Mouse (Mus musculus) erythroid progenitor cell, adult 5-6 weeks (primary cell): ENCODE results near the gene Gpc5. TPM values are rescaled to one million over a fixed set of nuclear protein-coding genes. Genes with fewer than 3 reads are reported as not detected.

Source experiments
- ATAC-seq: replicated peaks from 2 replicates; pipeline ENCODE4 v1.8.0; 2016; ENCODE audit warnings: moderate number of reproducible peaks, mild to moderate bottlenecking, moderate TSS enrichment, inconsistent platforms; ENCODE audit not compliant: poor library complexity, low FRiP score, severe bottlenecking
- total RNA-seq, 2 experiments: library from RNA; stranded (forward) in 1 of 2; stranded (reverse) in 1 of 2; fragments of 150-400 nt in 1 of 2; fragments of 186-747, 209-891 nt in 1 of 2; gene quantifications; 2 replicates each; pipeline versions ENCODE4 v1.2.3 to v1.2.4; 2015 to 2017; ENCODE audit warnings: low replicate concordance in 2 of 2

The Gpc5 gene
- total RNA-seq, 2 experiments from 2014 or later: not detected

DNA sequence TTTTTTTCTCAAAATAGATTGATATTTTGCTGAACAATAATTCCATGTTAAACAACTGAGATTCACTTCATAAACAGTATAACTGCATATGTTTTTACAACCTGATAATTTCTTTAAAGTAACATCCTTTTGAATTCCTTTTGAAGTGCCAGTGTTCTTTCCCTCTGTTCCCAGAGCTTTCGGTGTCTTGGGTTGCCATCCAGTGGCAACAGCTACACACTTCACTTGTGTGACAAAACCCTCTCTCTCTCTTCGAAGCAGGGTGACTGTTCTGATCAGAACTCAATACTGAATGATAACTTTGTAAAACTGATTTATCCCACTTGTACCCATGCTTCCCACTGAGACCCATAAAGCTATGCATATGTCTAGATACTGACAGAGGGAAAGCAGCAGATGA, 358.9 kb downstream of the Gpc5 start:
- ATAC-seq: no peak

DNA sequence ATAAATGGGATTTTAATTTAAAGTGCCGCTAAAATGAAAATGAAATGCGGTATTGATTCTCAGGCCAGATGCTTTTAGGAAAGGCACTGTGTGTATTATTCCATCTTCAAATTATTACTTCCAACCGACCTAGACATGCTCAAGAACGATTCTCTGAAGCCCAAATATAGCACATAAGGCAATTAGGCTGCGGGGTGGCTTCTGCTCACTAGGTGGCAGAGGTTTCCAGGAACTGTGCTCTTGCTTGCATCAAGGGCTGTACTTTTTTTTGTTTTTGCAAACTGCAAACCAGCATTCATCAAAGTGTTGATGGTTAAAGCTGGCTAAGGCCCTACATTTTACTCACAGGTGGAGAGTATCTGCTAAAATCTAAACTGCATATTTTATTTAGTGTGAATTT, 375.9 kb downstream of the Gpc5 start:
- no peak for ATAC-seq

DNA sequence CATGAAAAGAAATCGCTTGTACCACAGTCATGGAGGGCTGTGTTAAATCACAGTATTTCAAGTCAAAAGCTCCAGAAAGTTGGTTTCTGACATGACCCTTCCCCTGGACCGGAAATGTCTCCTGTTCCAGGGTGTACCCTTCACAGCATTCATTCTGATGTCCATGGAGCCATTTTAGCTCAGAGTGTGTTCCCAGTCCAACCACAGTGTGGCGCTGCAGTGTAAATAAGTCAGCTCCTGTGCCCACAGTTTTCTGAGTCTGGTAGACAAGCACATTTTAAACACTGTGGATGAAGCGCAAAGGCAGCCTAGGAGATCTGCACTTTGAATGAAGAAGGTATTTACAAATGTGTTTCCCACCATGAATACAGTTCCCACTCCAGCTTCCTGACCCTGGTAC, 383.2 kb downstream of the Gpc5 start:
- no peak for ATAC-seq

DNA sequence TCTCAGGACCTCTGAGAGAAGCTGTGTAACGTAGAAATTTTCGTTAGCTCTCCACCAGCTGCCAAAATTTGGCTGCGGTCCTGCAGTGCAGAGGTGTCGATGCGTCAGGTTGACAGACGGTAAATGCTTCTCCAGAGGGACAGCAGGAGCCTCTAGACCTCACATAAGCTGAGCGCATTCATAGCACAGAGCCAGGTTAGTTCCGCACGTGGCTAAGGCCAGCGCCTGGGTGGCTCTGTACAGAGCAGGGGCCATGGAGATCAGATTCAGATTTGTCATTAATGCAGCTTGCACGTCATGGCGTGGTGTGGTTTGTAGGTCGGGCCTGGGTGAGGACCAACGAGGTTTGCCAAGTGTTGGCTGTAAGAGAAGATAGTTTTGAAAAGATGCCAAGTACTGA, 385.3 kb downstream of the Gpc5 start:
- ATAC-seq: no peak

DNA sequence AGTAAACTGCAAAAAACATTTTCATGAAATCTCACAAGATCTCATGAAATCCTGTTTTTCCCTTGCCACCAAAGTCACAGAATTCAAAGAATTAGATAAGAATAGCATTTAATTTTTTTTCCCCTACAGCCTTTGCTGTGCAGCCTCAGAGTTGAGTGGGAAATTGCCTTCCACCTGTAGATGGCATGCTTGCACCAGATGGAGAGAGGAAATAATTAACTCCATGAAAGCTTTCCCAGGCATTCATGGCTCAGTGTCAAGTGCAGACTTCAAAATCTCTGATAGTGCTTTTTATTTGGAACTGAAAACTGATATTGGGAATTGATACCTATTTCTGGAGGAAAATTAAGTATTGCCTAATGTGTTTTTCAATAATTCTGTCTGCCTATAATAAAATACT, 393.1 kb downstream of the Gpc5 start:
- ATAC-seq: no peak

DNA sequence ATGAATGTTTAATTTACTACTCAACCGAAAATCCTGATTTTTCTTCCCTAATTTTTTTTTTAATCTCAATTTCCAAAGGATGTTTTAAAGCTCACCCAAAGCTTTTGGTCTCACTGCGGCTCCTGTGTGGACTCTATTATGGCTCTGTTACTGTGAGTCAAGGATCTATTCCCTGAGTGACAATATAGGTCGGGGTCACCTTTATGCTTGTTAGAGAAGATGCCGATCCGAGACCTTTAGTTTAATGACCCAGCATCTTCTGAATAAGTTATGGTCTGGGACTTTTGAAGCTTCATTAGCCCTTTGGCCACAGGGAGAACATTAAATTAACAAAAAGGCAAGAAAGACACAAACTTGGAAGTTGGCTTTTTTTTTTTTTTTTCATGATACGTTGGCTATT, 408.8 kb downstream of the Gpc5 start:
- ATAC-seq: no peak

DNA sequence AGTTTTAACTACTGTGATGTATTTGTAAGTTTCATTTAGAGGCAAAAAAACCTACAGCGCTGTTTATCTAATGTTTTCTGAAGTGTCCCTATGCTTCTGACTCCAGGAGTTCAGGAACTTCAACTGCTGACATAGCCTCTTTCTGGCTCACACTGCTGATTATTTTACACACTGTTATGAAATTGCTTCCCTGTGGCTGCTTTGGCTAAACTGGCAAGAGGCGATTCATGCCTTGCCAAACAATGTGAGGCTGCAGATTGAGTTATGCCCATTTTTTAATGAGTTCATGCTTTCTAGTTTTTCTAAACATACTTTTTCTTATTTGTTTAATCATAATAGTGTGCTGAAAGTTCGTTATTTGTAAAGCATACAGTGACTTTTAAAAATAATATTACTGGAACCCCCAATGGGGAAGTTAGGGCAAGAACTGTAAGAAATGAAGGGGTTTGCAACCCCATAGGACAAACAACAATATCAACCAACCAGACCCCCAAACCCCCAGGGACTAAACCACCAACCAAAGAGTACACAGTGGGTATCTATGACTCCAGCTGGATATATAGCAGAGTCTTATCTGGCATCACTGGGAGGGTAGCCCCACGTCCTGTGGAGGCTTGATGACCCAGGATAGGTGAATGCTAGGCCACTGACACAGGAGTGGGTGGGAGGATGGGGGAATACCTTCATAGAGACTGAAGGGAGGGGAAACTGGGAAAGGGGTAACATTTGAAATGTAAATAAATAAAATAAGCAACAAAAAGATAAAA, 454.7 kb downstream of the Gpc5 start:
- ATAC-seq: no peak

DNA sequence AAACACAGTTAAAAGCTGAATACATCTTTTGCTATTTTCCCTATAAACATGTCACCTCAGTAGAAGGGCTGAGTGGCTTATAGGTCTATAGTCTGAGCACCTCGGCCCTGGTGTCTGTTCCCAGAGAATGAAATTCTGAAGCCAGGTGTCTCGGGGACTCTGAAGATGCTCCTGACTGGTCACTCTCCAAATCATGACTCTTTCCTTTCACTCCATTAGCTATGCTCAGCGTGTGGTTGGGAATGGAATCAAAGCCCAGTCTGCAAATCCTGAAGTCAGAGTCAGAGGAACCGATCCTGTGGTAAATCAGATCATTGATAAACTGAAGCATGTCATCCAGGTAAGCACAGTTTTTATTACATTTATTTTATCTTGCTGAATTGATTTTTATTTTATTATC, 460.0 kb downstream of the Gpc5 start:
- no peak for ATAC-seq

DNA sequence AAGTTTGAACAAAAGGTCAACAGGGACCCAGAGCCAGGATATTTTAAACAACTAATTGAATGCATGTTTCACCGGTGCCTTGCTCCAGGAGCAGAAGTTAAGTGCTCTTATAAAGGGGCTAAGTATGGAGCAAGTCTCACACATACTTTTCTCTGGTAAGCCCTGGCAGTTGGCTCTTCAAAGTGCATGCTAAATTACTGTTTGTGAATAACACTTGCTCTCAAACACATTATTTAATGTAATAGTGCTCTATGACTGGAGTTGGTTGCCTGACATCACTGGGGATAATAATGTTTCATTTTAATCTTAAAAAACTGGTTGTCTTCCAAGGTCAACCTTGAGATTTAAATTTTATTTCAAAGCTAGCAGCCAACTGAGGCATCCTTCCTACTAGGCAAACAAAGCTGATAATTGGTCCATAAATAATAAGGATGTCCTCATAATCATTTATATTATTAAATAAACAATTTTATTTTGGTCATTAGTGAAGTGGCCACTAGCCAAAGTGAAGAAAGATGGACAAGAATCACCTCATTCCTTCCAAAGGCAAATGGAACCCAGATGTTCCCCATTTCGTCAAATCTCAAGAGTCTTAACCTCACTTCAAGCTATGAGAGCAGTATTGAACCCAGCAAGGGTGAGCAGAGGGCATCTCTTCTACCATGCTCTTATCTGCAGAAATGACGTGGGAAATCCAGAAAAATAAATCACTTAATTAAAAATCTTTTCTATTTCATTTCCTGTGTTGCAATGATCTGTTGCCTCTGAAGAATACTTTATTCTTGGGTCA, 488.6 kb downstream of the Gpc5 start:
- no peak for ATAC-seq

DNA sequence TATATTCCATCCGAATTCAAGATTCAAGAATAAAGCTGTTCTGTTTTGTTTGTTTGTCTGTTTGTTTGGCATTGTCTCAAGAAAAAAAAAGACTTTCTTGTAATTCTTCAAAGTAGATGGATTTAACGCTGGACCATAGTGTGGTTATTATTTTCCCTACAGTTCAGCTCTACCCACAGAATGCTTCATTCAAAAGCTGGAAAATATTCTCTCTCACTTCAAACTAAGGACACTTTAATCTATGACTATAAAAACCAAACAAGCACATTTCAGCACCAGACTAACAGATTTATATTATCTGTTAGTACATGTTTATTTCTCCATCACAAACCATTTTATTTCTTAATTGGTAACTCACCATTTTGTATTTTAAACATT, 489.2 kb downstream of the Gpc5 start:
- ATAC-seq: no peak

DNA sequence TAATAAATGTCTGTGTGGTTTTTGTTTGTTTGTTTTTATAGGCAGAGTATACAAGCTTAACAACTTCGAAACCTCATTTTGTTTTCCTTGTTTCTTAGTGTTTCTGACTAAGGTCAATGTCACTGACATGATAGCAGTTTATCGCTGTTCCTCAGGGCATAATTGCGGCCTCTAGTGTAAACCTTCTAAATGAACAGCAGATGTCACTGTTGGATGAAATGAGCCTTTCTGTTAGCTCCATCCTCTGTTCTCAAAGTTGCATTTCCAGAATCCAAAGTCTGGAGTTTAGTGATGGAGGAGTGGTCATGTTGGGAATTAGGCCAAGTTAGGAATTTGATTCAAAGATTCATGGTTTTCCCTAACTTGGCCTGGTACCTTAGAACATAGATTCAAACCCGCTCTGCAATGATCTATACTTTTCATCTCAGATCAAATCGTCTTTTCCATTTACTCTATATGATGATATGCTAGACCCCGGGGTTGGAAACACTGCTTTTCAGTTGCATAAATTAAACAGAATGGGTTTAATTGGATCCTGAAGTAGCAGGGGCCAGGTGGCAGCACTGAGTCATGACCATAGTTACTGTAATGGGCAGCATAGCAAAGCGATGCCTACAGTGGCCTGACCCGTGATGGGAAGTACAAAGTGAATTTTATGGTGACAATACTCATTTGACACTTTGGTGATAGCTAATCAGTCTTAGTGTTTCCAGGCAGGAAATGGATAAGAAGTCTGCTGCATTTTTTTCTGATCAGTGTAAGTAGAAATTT, 508.4 kb downstream of the Gpc5 start:
- ATAC-seq: no peak

DNA sequence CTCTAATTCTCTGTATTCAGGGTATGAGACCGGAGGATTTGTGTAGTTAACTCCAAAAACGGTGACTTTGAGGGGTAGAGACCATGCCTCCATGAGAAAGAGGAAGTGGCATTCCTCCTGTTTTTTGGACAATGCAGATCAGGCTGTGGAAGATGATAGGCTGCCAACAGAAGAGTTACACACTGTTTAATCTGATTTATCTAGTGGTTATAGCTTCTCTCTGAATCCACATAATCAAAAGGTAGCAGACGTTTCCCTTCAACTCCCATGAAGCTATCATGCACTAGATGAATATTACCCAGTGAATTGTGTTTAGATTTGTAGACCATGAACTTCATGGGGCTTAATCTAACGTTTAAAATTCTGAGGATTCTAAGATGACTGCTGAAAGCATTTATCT, 522.1 kb downstream of the Gpc5 start:
- ATAC-seq: no peak

DNA sequence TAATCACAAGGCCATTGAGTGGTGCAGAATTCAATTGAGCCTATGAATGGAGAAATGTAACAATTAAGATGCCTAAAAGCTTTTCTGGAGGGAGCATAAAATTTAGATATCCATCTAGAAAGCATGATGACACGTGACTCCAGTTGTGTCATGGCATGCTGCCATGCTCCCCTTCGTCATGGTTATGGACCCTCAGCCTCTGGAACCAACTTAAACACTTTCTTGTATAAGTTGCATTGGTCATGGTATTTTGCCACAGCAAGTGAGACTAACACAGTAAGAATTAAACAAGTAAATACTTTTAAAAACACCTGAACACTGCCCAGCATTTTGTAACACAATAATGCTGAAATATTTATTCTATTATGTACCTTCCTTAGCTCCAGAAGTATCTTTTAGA, 524.3 kb downstream of the Gpc5 start:
- no peak for ATAC-seq

DNA sequence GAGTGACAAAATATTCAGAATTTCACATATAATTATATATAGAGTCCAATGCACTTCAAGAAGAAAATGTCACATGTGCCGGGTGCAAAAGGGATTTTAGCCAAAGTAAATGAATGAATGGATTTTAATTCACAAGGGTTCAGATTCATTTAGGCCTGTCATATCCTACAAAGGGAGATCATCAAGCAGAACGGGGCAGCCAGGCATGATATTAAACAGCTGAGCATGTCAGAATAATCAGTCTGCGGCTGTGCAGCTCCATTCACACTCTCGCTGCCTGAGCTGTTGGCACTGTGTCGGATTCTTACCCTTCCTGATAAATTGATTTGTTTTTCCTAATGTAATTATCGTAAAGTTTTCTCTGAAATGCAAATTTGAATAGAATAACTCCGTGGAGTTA, 524.8 kb downstream of the Gpc5 start:
- no peak for ATAC-seq

DNA sequence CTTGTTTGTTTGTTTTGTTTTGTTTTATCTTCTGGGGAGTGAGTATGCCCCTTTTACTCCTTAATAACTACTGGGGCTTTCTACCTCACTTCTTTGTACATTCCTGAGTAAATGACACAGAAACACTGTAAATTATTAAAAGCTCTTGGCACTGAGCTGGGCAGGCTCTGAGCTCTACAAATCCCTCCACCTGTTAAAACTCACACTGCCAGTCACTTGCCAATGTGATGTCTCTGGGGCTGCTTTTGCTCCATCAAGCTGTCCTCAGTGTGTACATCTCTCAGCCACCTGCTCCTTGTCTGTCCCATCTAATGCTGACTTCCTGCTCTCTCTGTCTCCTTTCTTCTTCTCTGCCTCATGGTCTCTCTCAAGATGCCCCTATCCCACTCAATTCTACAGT, 528.5 kb downstream of the Gpc5 start:
- no peak for ATAC-seq

DNA sequence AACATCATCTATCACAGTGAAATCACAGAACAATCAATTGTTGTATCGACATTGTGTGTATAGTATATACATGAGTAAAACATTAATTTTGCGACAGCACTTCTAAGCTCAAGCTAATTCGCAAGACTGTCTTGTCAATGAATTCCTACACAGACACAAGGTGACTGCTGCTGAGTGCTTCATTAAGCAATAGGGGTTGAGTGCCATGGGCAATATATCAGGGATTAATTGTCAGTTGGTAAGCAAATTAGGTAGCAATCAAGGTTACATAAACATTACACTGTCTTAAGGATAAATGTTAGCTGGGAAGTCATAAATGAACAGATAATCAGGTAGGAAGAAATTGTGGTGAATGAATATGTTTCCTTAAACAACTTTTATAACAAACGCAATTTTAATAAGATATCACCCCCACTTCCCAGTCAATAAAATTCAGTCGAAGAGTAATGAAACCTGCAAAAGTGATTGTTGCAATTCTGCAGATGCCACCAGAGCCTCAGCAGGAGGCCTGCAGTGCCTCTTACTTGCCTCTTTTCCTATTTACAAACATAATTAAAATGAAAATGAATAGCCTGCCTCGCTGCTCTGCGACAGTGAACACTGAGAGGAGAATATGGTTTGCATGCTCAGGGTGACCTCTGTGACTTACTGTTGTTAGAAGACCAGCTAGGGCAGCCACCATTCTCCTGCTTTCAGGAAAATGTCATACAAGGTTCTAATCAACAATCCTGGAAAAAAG, 539.3 kb downstream of the Gpc5 start:
- no peak for ATAC-seq

DNA sequence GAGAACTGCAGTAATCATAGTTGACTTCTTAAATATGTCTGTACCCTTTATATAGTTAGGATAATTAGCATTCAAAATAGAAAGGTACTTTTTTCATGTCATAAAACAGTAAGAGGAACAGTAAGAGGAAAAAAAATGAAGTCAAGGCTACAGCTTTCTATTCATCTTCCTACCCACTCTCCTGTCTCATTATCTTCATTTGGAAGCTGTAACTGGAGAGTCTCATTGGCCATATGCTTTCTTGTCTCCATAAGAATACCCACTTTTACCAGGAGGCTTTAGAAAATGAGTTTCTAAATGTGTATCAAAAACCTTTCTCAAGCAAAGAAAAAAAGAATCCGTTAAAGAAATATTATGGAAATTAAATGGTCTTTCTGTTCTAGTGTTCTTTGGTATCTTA, 541.3 kb downstream of the Gpc5 start:
- no peak for ATAC-seq

DNA sequence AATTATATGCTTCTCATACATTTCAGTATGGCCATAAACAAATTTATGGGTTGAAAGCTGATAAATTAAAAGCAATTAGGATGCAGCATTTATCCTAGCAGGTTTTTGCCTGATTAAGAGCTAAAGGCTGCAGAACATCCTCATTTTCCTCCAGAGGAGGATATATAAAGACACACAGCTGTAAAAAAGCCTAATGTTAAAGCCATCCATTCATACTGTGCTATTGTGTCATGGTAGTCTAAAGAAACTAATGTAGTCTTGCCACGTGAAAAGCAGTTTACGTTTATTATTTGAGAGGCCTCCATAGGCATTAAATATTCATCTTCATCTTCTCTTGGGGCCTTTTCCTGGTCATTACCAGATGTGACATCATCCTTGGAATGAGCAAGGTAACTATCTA, 587.9 kb downstream of the Gpc5 start:
- no peak for ATAC-seq

DNA sequence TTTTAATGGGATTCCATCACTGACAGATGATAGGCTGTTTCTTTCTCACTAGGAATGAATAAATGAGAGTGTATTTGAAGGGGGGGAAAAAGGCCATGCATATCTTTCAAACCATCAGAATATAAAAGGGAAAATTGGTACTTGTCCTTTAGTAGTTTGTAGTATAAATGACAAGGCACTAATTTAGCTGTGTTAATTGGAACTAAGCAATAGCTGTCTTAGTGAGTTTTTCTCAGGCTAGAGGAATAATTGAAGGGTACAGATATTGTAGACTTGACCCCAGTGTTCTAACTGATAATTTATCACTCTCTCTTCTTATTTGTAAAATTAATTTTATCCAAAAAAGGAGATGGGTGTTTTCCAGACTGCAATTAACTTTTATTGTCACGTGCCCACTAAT, 654.0 kb downstream of the Gpc5 start:
- ATAC-seq: no peak

DNA sequence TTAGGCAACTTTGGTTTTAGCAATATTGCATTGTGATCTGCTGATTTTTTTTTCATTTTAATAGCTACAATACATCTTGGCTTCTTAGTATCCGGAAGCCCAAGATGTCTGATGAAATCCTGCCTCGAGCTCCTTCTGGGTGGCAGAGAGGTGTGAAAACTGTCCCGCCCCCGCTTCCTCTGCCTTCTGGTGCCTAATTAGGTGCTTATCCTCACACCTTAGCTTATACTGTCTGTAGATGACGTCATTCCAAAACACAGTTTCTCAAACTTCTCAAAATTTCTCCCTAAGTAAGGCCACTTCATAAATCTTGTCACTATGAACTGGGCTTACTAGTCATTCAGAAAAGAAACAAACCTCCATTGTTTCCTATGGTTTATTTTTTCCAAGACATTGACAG, 668.2 kb downstream of the Gpc5 start:
- ATAC-seq: no peak
